Mouse (Mus musculus) lung, postnatal 4 days (tissue): ENCODE measurements around the gene Rbp2.

Experiments used
- DNase-seq, 2 experiments: peaks; one replicate each; pipeline ENCODE4 v3.0.0; 2021

Rbp2 gene

DNA sequence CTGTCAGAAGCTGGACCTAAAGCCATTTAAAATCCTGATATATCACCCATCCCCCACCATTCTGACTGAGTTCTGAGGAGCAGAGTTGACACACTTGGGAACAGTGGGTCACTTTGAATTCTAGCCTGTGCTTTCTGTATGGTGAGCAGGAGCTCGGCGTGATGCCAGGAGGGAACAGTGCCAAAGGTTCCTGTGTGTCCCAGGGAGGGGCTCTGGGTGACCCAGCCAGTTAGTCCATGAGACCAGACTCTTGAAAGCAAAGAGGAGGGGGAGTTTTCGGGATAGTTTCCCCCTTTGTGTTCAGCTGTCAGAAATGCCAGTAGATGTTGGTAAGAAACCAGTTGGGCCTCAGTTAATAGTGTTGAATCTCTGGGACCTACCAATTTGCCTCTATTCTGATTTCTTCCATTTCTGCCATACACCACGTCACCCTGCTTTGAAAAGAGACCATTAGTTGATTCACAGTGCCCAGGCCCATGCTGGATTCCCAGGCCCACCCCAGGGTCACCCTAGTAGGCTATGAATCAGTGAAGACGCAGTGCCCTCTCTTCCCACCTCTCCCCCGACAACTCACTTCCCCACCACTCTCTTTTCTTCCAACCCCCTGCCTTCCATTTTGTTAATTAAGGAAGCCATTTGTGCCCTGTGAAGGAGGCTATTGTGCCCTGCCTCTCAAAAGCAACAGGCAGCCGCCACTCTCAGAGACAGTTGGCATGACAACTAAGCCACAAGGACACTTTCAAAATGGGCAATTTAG lies 39.0 kb downstream of the Rbp2 start:
- peak; percentile 26 to 50 for DNase-seq

DNA sequence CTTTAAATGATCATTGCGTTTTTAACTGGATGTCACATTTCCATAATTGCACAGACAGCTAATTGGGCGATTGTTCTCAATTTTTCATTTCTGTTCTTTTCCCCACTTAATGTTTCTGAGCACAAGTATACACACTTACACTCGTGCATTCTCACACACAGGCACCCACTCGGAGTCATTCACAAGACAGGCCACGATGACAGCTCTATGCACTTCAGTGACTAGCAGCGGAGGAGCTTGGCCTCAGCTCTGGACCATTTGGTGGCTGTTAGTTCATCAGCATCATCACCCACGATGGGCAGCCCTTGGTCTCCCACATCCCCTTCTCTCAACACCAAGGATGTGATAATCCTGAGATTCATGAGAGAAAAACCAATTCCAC lies 39.6 kb downstream of the Rbp2 start:
- DNase-seq = no peak

DNA sequence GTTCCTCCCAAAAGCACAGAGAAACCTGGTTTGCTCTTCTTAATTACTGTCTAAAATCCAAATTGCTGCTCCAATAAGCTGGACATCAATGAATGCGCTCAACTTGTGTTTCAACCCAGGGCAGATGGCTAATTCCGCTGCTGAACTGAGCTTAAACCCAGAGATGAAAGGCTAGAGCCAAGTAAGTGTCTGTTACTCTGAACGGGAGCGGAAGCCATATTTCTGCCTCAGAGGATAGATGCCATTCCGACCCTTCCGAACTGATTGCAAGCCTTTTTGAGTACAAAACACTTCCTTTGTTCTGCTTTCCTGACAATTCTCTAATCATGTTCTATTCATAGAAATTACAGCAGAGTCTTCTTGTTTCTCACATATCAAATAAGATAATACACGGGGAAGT lies 41.3 kb downstream of the Rbp2 start:
- no peak for DNase-seq

DNA sequence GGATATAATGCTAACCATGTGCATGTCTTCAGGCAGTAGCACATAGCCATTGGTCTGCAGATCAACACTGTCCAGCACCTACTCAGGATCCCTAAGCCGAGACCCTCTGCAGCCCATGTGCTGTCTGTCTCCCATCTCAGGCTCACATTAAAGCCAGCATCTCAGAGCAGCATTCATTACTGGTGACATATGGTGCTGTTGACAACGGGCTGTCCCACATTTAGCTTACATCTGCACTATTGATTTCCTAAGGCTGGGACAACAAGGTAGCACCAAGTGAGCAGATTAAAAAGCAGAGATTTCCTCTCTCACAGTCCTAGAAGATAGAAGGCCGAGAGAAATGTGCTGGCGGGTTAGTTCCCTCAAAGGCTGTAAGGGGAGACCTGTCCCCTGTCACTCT lies 43.9 kb downstream of the Rbp2 start:
- no peak for DNase-seq

DNA sequence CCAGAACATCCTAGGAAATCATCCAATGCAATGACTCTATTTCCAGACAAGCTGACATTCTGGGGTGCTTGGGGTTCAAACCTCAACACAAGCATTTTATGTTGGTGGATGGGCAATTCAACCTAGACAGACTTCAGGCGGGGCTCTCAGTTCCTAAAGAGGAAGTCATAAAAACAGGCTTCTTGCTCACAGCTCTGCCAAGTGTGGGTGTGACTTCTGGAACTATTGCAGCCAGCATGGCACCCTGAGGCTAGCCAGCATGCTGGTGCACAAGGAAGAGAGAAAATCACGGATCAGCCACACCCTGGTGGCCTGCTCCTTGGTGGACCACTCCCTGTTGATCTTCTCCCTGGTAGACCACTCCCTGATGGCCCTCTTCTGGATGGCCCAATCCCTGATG lies 45.1 kb downstream of the Rbp2 start:
- no peak for DNase-seq

DNA sequence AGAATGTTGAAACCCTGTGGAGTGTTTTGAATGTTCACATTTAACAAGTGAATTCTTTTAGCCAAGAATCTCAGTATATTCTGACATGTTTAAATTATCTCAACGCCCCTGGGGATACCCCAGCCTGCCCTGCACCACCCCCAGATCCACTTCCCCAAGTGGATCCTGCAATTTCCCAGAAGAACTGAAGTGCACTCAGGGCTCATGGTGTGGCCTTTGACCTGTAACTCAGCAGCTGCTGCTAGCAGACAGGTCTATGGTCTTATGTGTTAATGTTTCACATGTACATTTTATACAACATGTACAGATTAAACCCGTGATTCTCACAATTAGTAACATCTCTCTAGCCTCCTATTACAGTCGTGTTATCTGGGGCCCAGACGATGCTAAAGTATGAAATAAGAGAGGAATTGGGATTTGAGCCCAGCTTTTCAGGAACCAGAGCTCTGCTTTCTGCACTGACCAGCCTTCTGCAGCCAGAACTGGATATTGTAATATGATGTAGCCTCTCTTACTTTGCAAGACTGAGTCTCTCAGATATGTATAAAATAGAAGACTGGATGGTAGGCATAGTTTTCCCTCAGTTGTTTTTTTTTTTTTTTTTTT lies 48.9 kb downstream of the Rbp2 start:
- DNase-seq = no peak

DNA sequence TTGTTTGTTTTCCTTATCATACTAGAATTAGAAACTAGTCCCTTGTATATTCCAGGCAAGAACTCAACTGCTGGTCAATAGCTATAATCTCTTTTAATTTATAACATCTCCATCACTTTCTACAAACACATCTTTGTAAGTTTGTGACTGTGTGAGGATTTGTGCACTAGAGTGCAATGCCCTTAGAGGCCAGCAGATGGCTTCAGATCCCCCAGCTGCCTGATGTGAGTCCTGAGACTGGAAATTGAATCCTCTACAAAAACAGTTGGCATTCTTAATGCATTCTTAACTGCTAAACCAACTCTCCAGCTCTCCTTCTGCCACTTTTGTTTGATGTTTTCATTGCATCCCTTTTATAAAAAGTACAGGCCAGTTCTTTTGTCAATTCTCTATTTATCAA lies 49.8 kb downstream of the Rbp2 start:
- DNase-seq = no peak

DNA sequence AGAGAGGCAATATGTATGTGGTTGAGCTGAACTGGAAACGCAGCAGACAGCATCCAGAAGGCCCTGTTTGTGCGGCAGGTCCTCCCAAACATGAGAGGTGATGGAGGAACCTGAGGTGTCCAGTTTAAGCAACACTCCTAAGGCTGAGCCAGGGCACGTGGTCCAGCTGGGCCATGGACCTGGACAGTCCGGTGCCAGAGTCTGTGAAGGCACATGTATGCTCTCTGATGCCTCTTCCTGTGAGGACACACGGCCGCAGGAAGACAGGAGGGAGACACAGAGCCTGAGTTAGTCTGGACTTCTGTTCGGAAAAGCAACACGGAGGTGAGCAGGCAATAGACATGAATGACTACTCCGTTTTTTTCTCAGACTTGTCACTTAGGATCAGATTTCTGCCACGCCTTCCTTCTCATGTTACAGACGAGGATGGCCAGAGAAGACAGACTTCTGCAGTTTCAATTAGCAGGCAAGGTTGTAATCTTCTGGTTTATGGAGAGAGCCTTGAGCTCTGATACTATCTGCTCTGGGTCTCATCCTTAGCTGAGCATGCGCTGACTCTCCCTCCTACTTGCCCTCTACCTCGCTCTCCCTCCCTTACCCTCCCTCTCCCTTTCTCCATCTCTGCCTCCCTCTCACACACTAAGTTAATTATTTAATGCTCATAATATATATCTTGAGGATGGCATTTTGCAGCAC lies 52.2 kb downstream of the Rbp2 start:
- no peak for DNase-seq

DNA sequence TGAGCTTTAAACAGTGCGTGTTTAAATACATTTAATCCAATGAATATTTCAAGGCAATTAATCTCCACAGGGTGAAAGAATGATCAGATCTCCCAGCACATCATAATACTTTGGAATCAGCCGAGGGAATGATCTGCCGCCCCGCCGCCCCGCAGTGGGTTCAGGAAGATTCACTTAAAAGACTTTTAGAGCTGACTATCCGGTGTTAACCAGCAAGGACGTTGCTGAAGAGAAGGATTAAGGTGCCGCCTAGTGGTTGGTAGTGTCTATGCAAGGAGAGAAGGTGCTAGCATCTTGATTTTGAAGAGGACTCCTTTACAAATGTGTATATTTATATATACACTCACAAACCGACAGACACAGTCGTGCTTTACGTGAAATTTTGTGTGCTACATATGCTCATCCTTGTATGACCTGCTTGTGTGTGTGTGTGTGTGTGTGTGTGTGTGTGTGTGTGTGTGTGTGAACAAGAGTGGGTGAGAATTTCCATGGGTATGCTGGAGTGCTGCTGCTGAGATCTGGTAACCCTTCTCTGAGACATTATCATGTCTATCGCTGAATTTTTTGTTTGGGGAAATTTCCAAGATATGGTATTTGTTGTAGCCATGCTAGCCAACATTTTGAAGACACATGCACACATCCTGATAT lies 52.9 kb downstream of the Rbp2 start:
- DNase-seq = peak; percentile 25 to 71

DNA sequence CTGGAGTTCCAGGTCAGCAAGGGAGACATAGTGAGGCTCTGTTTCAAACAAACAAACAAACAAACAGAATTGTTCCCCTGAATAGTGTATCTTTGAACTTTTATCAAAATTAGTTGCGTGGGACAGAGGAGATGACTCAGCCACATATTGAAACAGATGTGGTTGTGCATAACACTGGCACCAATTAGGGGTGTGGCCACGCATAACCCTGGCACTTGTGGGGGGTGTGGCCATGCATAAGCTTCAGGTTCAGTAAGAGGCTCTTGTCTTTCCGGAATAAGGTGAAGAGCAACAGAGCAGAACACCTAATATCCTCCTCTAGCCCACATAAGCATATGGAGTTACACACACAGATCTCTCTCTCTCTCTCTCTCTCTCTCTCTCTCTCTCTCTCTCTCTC lies 58.1 kb downstream of the Rbp2 start:
- no peak for DNase-seq
